In the genomic region with DNA sequence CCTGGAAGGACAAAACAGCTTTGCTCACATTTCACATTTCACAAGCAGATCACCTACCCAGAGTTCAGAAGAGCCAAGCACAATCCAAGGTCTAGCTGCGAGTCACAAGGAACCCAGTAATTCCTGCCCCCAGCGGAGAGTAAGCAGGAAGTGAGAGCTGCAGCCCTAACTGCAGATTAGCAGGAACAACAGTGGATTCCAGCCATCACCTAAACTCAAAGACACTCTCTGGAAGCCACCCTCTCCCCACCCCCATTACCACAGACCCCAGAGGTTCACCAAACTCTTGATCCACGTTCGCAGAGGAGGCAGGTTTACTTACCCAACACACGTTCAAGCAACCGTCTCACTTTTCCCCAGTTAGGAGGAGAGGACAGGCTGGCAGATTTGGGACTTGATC, we compare ENCODE assay signal across 8 mouse cellular contexts. TPM values are rescaled to one million over a fixed set of nuclear protein-coding genes. Genes with fewer than 3 reads are reported as not detected.
DNase-seq lines count a peak whose midpoint lies in the region; ATAC-seq and TF ChIP-seq lines count a peak whose summit lies in the region.

No protein-coding gene starts in this region.

- H3K27ac ChIP-seq in heart, embryonic 10.5 days, result peak overlapping the region; percentile 99
- H3K27ac ChIP-seq in kidney, postnatal 0 days, result peak overlapping the region; percentile 100

- no peaks in the 10 kb centered on the region for H3K9me3 ChIP-seq in heart, embryonic 10.5 days
- no peaks in the 10 kb centered on the region for H3K9me3 ChIP-seq in kidney, postnatal 0 days (replicated peaks; ENCODE audit: low read length)

- H3K36me3 ChIP-seq in heart, embryonic 10.5 days, result 0 out of 2 replicates have a peak, but pooled peaks cover 2% of the 10 kb centered on the region
- no peaks in the 10 kb centered on the region for H3K36me3 ChIP-seq in kidney, postnatal 0 days (ENCODE audit: insufficient read depth, low read length)

- peak; percentile 62 to 86 for DNase-seq in adrenal gland, adult (ENCODE audit: inconsistent age in 2 of 2, low spot score in 1 of 2)
- DNase-seq in adrenal gland, postnatal 10 days, result no peak
- no peak for DNase-seq in heart, embryonic 10.5 days (ENCODE audit: low spot score)
- peak; percentile 69 for DNase-seq in kidney, postnatal 0 days (ENCODE audit: low spot score)
- DNase-seq in frontal cortex, adult 2 months (ENCODE audit: extremely low spot score in 1 of 2, low spot score in 1 of 2), result no peak
- DNase-seq in natural killer cell, adult 2 months (ENCODE audit: low spot score in 2 of 2), result no peak

- WGBS in heart, embryonic 10.5 days, result 15% methylated on average over 6 of the region's 6 CpGs
- WGBS in kidney, postnatal 0 days, result 10% methylated on average over 6 of the region's 6 CpGs

- H3K4me1 ChIP-seq in heart, embryonic 10.5 days, result peaks cover 100% of the 10 kb centered on the region
- H3K4me1 ChIP-seq in kidney, postnatal 0 days (replicated peaks; ENCODE audit: insufficient read depth, low read length), result peaks cover 87% of the 10 kb centered on the region

- H3K9ac ChIP-seq in kidney, postnatal 0 days (ENCODE audit: low read depth, low read length), result peak overlapping the region; percentile 57

- peak; percentile 21; the same call in 1 of the 2 replicates for TF ChIP-seq CTCF in kidney, postnatal 0 days (IDR thresholded peaks at IDR 0.05; ENCODE audit: low read depth)

- H3K4me2 ChIP-seq in kidney, postnatal 0 days (ENCODE audit: low read length), result peak overlapping the region; percentile 51

- H3K27me3 ChIP-seq in heart, embryonic 10.5 days (ENCODE audit: insufficient read depth, poor library complexity, severe bottlenecking), result no peaks in the 10 kb centered on the region
- H3K27me3 ChIP-seq in kidney, postnatal 0 days (ENCODE audit: insufficient read depth, low read length), result no peaks in the 10 kb centered on the region

- ATAC-seq in activated CD4-positive, CD25-positive, alpha-beta regulatory T cell, adult 4 months, result peak; percentile 16
- no peak for ATAC-seq in kidney, postnatal 0 days (replicated peaks; ENCODE audit: low FRiP score, low read depth)
- peak; percentile 28 for ATAC-seq in megakaryocyte, adult 5-6 weeks (ENCODE audit: poor library complexity, severe bottlenecking)

- H3K4me3 ChIP-seq in heart, embryonic 10.5 days, result peak overlapping the region; percentile 56
- no peak overlapping the region for H3K4me3 ChIP-seq in kidney, postnatal 0 days (replicated peaks; ENCODE audit: low read depth, low read length)

RNA-seq across cellular contexts. Expression of a gene that starts 15.8 kb away (rescaled TPM):
- total RNA-seq in adrenal gland, postnatal 10 days (2021), result 10 to 100 TPM; 39.8 to 57.2 TPM
- polyA plus RNA-seq in activated CD4-positive, CD25-positive, alpha-beta regulatory T cell, adult 4 months (2017; shearing (Covaris generic)), result 10 to 100 TPM; 41.1 to 48.5 TPM
- polyA plus RNA-seq in heart, embryonic 10.5 days (2016; fragmentation: Nextera tagmentation; extraction: Ambion mirVana), result 57.1 and 58.5 TPM in 2 replicates
- 39.6 and 41.7 TPM in 2 replicates for polyA plus RNA-seq in kidney, postnatal 0 days (2015; fragmentation: Nextera tagmentation; extraction: Ambion mirVana)
- 26.9 and 37.5 TPM in 2 replicates for total RNA-seq in megakaryocyte, adult 5-6 weeks (2015)
- 26.7 and 28.3 TPM in 2 replicates for total RNA-seq in megakaryocyte, adult 5-6 weeks (2017)
- 79.7 and 86.6 TPM in 2 replicates for polyA plus RNA-seq in frontal cortex, adult 2 months (2012; rRNA removed)

Comparison
In these comparisons a context has a peak if more than half of its experiments do, and no peak if none do; other contexts are left out.
1. DNase-seq: peak in adrenal gland, adult (2 of 2) and kidney, postnatal 0 days (single experiment); none in adrenal gland, postnatal 10 days (single experiment), heart, embryonic 10.5 days (single experiment), frontal cortex, adult 2 months (0 of 2) and natural killer cell, adult 2 months (0 of 2).